Mouse (Mus musculus): ENCODE measurements around the gene Gm45808. TPM values are rescaled to one million over a fixed set of nuclear protein-coding genes. Genes with fewer than 3 reads are reported as not detected.
A peak's percentile ranks its signal among the peaks of the same experiment; 100 is the strongest.
"Not testable (repeated sequence)": the region's sequence is repeated elsewhere in the genome, so short reads cannot be mapped to it uniquely, and the experiment has no call there.

The Gm45808 gene
- 1 to 10 TPM; 4.0 to 5.1 TPM for total RNA-seq (2021)

DNA sequence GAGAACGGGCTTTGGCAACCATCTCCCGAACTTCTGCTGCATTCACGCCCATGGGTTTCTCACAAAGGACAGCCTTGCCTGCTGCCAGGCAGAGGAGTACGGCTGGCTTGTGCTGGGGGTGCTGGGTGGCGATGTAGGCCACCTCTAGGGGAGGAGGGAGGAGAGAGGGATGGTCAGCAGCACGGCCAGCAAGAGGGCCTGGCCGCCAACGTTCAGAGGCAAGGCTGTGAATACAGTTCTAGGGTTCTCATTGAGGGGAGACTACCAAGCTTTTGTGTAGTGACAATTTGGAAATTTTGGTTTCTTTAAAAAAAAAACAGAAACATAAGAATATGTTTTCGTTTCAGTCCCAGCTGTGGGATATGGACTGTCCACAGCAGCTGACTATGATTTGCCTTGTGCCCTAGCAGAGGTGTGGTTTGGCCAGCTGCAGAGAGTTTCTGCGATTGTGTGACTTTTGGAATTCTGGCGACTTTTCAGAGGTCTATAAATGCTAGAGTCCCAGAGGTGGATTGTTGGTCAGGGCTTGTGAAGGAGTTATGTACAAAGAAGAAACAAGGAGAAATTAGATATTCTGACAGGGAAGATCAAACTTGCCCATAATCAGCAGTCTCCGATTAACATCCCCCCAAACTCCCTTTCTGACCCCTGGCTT is at the start of gene Gm45808:
TSS of gene Gm45808 (minus strand) at position 51 of the 655 bp plus-strand sequence.
- intact Hi-C loops (cut with DNase I), result no loop called here
- no peak for DNase-seq (ENCODE audit: low spot score)

DNA sequence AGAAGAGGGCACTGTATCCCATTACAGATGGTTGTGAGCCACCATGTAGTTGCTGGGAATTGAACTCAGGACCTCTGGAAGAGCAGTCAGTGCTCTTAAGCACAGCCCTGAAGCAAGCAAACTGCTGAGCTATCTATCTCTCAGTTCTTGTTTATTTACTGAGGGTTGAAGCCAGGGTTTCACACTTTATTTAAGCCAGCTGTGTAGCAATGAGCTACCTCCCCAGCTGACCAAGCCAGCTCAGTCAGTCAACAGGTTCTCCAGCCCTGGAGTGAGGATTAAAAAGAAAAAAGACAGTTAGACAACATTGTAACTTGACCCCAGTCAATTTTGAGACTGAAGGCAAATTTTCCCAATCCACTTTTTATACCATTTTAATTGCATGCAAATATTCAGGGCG is 49.1 kb upstream of the Gm45808 start:
- no peak for DNase-seq (ENCODE audit: low spot score)
- intact Hi-C loops (cut with DNase I), result no loop called here

DNA sequence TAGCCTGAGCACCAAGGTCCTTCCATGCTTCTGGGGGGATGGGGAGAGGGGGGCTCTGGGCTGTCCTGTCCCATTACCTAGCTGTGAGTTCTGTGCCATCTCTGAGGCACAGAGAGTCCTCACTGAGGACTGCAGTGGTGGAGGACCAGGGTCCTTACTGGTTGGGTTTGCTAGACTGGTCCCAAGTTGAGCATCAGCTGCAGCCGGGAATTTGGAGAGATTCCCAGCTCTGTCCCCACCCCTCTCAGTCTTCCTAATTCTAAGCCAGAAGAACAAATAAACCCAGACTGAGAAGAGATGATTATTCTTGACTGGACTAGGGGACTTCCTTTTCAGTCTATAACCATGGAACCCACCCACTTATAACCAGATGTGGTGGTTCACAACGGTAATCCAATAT is 44.0 kb upstream of the Gm45808 start:
- DNase-seq (ENCODE audit: low spot score), result no peak
- intact Hi-C loops (cut with DNase I), result no loop called here

- peak; percentile 24 for DNase-seq (ENCODE audit: low spot score)
- intact Hi-C loops (cut with DNase I), result no loop called here
These were observed 42.9 kb upstream of the Gm45808 start for GRCm38 (mm10) chr7:45529461-45529860.

GRCm38 (mm10) chr7:45527169-45527568 is 40.6 kb upstream of the Gm45808 start:
- intact Hi-C loops (cut with DNase I); DNase-seq (ENCODE audit: low spot score): not testable (repeated sequence)

GRCm38 (mm10) chr7:45526474-45527120 is 40.0 kb upstream of the Gm45808 start:
- intact Hi-C loops (cut with DNase I), result no loop called here

DNA sequence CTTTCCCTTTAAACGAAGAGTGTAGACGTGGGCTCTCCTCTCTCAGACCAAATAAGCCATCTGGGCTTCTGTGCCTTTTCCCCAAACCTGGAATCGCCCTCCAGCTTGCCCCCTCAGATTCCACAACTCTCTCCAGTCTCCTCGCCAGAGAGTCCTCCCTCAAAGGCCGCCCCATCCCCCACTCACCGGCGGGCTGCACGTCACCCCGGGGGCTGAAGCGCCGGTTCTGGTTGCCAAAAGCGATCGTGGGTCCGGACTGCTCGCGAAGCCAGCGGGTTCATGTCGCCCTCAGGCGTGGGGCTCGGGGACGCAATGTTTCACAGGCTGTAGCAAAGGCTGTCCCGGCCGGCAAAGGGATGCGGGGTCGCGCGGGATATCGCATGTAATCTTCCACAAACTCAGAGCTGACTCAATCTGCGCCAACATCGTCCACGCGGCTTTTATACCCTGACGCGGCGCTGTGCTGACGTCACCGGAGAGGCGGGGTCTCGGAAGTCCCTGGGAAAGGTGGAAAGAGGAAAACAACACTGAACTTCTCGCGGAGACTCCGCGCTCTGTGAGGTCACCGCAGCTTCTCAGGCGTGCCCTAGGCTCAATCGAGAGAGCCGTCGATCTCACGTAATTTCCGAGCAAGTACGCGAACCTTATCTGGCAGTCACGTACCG is 39.3 kb upstream of the Gm45808 start, which contains the start of the genes Ppp1r15a and Plekha4:
TSS of gene Ppp1r15a (minus strand) at position 460 of the 665 bp plus-strand sequence.
TSS of gene Plekha4 (plus strand) at position 522 of the 665 bp plus-strand sequence.
- peak; percentile 95 for DNase-seq (ENCODE audit: low spot score)
- intact Hi-C loops (cut with DNase I), result no loop called here

More at GRCm38 (mm10) chr7:45526474-45527120, 40.0 kb upstream of the Gm45808 start:
- DNase-seq (ENCODE audit: low spot score), result no peak

DNA sequence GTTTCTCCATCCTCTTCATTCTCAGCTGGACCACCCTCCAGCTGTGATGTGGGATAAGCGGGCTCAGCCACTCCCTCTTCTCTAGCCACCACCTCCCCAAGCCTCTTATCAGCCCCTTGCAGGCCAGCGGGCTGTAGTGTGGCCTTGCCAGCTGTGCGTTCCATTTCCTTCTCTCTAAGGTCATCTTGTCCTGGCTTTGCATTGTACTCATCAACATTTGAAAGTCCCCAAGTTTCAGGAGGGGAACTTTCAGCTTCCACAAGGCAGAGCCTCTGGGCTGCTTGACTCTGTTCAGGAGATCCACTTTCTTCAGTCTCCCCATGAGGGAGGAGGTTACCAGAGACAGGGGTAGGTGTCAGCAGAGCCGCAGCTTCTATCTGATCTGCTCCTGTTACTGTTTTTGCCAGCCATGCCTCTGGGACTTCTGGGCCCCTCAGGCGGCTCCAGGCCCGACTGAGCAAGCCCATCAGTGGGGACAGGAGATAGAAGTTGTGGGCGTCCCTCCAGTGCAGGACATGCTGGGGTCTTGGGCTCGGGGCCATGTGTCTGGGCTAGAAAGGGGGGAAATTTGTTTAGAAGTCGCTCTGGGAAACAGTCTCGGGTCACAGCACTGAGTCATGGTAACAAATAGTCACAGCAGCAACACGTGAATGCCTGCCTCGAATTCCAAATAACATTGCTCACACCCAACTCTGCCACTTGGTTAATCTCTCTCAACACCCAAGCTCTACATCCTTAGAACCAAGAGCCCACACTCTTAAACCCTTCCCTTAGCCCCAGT is 38.4 kb upstream of the Gm45808 start:
- peak; percentile 48 for DNase-seq (ENCODE audit: low spot score)
- intact Hi-C loops (cut with DNase I), result no loop called here

DNA sequence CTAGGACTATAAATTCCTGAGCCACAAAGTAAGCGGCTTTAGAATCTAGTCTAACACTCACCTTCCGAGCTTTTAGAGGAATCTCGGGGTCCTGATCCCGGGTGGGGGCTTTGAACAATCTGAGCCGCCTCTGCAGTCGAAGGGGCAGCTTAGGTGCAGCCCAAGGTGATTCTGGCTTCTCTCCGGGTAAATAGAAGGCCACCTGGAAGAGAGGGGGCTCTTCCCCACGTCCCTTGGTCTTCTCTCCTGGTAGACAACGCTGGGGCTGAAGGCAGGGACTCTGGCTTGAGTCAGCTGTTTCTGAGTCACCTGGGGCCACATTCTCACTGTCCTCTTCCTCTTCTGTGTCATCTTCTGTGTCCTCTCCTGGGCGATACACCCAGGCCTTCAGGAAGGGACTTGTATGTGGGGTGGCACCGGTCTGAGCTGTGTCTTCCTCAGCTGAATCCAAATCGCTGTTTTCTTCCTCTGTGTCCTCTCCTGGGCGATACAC is 37.1 kb upstream of the Gm45808 start:
- intact Hi-C loops (cut with DNase I), result loop anchor here (2.0 kb wide), 1 partner anchor 47 kb away; no protein-coding TSS in a partner anchor

GRCm38 (mm10) chr7:45522957-45523676 is 36.5 kb upstream of the Gm45808 start:
- no peak for DNase-seq (ENCODE audit: low spot score)
- intact Hi-C loops (cut with DNase I), result loop anchor here (2.0 kb wide), 1 partner anchor 46 kb away; no protein-coding TSS in a partner anchor

More for the DNA sequence above, 37.1 kb upstream of the Gm45808 start:
- no peak for DNase-seq (ENCODE audit: low spot score)

- no peak for DNase-seq (ENCODE audit: low spot score)
- intact Hi-C loops (cut with DNase I), result loop anchor here (2.0 kb wide), 1 partner anchor 45 kb away; no protein-coding TSS in a partner anchor
These were observed 35.7 kb upstream of the Gm45808 start for GRCm38 (mm10) chr7:45522194-45522752.

DNA sequence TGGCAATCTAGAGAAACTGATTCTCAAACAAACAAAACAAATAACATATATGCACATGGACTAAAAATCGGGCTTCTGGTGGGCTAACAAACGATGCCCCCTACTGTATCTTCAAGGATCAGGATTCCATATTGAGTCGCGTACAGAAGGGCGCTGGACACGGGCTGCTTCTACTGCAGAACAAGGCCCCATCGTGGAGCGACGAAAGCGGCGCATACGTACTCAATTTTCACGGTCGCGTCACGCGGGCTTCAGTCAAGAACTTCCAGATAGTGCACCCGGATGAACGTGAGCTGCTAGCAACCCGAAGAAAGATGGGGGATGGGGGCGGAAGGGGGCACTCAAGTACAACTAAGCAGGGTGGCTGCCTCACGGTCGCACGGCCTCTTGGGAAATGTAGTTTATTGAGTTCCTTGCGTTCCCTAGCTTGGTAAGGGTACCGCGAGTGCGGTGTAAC is 35.1 kb upstream of the Gm45808 start:
- intact Hi-C loops (cut with DNase I), result loop anchor here (2.0 kb wide), 1 partner anchor 45 kb away; no protein-coding TSS in a partner anchor
- DNase-seq (ENCODE audit: low spot score), result peak; percentile 78

DNA sequence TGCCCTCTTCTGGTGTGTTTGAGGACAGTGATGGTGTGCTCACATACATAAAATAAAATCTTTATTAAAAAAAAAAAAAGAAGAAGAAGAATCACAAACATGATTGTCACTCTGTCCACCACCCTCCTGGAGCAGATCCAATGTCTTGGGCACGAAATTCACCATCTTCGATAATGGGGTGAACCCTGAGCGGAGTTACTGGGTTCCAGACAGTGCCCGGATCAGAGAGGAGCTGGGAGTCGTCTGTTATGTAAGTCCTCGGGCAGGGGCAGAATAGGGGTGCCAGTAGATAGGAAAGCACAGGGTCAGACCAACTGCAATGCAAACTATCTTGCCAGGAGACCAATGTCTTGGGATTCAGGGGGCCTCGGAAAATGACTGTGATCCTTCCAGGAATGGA is 34.0 kb upstream of the Gm45808 start:
- intact Hi-C loops (cut with DNase I), result no loop called here
- no peak for DNase-seq (ENCODE audit: low spot score)

- intact Hi-C loops (cut with DNase I), result no loop called here
- no peak for DNase-seq (ENCODE audit: low spot score)
These were observed 32.9 kb upstream of the Gm45808 start for GRCm38 (mm10) chr7:45519345-45520120.

DNA sequence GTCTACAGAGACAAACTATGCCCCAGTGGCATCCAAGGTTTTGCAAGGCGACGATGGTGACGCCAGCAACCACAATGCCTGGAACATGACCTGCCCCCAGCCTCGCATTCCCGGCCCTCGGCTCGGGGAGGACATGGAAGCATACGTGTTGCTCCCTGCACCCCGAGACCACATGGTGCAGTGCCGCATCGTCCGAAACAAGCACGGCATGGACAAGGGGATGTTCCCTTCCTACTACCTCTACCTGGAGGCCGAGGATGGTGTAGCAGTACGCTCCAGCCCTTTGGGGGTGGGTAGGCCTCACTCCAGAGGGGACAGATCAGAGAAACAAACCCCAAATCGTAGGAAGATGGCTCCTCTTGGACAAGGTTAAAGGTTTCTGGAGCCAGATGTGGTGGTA is 32.0 kb upstream of the Gm45808 start:
- intact Hi-C loops (cut with DNase I), result no loop called here

GRCm38 (mm10) chr7:45516846-45517245 is 30.2 kb upstream of the Gm45808 start:
- intact Hi-C loops (cut with DNase I), result loop anchor here (2.0 kb wide), 1 partner anchor 38 kb away; no protein-coding TSS in a partner anchor
- DNase-seq (ENCODE audit: low spot score), result not testable (repeated sequence)

More for the DNA sequence above, 32.0 kb upstream of the Gm45808 start:
- DNase-seq (ENCODE audit: low spot score), result no peak

GRCm38 (mm10) chr7:45515436-45515835 is 28.8 kb upstream of the Gm45808 start:
- no peak for DNase-seq (ENCODE audit: low spot score)
- intact Hi-C loops (cut with DNase I), result no loop called here

GRCm38 (mm10) chr7:45514411-45514810 is 27.8 kb upstream of the Gm45808 start:
- intact Hi-C loops (cut with DNase I), result no loop called here

More at GRCm38 (mm10) chr7:45514411-45514810, 27.8 kb upstream of the Gm45808 start:
- no peak for DNase-seq (ENCODE audit: low spot score)

Data from heart, postnatal 25 days (tissue).